Mouse (Mus musculus) layer of hippocampus, adult 9-10 months (tissue): ENCODE data around the gene Eapp.
"Not testable (repeated sequence)": the region's sequence is repeated elsewhere in the genome, so short reads cannot be mapped to it uniquely, and the experiment has no call there.

Source experiments
- DNase-seq: peaks from one replicate; pipeline ENCODE4 v3.0.0; 2022; ENCODE audit warnings: low spot score

The Eapp gene

GRCm38 (mm10) chr12:54676709-54677108 lies 19.0 kb downstream of the Eapp start:
- no peak for DNase-seq

DNA sequence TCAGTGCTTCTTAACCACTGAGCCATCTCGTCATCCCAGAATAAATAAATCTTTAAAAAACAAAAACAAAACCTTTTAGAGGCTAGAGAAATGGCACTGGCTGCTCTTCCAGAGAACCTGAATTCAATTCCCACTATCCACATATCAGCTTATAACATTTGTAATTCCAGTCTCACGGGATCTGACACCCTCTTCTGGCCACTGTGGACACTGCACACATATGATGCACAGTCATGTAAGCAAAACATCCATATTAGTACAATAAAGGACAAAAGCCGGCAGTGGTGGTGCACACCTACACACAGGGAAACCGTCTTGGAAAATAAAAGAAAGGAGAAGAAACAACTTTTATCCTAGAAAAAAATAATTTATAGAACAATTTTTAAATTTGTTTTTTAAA lies 20.3 kb downstream of the Eapp start:
- DNase-seq = no peak

DNA sequence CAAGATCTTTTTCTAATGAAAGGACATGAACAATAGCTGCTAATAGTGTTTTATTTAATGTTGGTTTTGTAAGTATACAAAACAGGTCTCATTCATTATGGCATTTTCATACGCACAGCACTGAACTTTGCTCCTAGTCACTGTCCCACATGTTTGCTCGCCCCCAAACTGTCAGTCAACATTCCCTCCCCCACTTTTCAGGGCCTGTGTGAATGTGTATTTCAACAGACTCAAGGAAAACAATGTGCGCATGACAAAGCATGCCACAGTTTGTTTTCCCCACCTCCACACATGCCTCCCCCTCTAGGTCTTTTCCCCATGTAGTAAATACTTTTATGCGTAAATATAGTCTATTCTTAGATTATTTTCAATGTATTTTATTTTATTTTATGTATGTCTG lies 24.4 kb downstream of the Eapp start:
- DNase-seq = no peak

- DNase-seq = no peak
These were observed 27.6 kb downstream of the Eapp start for GRCm38 (mm10) chr12:54668141-54668540.

DNA sequence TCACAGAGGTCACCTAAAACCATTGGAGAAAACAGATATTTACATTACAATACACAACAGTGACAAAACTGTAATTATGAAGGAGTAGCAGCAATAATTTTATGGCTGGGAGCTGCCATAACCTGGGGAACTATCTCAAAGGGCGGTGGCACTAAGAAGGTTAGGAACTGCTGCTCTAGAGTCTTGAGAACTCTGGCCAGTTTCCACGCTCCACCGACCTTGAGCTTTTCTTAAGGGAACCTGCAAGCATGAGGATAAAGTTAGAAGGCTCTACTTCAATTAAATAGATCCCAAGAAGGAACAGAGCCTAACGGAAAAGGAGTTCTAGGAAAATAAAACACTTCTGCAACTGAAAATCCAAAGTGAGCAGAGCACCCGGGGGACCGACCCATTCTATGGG lies 30.2 kb downstream of the Eapp start:
- DNase-seq = no peak

DNA sequence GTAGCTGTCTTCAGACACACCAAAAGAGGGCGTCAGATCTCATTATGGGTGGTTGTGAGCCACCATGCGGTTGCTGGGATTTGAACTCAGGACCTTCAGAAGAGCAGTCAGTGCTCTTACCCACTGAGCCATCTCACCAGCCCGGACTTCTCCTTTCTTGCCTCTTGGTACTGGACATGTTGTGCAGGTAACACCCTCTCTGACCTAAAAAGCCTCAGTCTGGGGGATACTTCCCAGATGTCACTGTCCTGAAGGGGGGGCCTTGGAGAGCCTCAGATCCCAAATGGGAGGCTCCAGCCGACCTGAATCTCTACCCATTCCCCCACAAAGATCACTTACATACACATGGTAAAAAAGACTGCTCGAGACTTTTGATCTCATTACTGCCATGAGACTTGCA lies 34.2 kb downstream of the Eapp start:
- not testable (repeated sequence) for DNase-seq

GRCm38 (mm10) chr12:54659901-54660300 lies 35.8 kb downstream of the Eapp start:
- no peak for DNase-seq

DNA sequence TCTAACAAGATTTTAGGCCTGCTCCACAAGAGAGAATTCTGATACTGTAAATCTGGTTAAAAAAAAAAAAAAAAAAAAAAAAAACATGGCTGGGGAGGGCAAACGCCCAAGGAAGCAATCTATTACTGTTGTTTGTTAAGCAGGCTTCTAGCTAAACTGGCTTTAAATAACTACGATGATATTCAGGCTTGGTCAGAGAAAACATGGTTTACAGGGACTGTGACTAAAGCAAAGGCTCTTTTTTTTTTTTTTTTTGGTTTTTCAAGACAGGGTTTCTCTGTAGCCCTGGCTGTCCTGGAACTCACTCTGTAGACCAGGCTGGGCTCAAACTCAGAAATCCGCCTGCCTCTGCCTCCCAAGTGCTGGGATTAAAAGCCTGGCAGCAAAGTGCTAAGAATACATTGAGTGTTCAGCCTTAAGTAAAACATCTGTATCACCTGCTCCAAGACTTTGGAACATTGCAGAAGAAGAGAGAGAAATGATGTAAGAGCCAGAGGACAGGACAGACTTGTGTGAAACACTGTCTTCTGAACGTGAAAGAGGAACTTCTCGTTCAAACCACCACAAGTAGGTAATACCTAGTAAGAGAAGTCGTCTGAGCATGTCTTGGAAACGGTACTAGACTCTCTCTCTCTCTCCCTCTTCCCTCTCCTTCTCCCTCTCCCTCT lies 37.1 kb downstream of the Eapp start:
- no peak for DNase-seq

- no peak for DNase-seq
These were observed 37.7 kb downstream of the Eapp start for GRCm38 (mm10) chr12:54657951-54658350.

DNA sequence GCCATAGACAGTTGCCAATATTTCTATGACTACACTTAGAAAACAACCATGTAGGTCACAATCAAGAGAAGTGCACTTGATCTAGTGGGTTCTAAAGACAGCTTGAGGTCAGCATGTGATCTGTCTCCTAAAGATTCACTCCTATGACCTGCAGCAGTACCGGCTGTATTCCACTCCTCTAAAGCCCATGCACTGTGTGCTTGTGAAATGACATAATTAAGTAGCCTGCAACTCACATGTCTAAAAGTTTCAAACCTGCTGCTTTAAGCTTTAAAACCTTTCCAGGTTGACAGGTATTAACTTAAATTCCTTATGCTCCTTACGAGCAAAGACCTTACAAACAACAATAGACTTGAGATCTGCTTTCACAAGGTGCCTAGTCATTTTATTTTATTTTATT lies 38.5 kb downstream of the Eapp start:
- no peak for DNase-seq

- peak; percentile 73 for DNase-seq
These were observed 39.1 kb downstream of the Eapp start, which contains the start of gene Sptssa for GRCm38 (mm10) chr12:54656396-54657171. TSS of gene Sptssa (minus strand) at chr12:54656573.

- no peak for DNase-seq
These were observed 39.7 kb downstream of the Eapp start for GRCm38 (mm10) chr12:54656039-54656395.

- no peak for DNase-seq
These were observed 40.2 kb downstream of the Eapp start for GRCm38 (mm10) chr12:54655292-54656038.

DNA sequence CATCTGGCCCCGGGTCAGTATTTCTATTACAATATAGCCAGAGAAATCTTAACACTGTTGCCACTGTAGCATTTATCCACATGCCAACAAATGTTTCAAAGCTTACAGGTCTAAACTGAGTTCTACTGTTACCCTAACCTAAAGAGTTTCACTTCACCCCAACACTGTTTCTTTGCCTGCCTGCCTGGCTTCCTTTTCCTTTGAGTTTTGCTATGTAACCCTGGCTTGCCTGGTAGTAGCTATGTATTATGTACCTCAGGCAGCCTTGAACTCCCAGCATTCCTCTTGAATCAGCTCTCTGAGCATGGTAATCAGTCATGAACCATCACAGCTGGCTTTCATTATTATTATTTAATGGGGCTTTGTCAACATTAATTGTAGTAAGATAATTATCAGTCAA lies 41.0 kb downstream of the Eapp start:
- DNase-seq = no peak

GRCm38 (mm10) chr12:54654141-54654540 lies 41.6 kb downstream of the Eapp start:
- DNase-seq = no peak

GRCm38 (mm10) chr12:54652346-54652745 lies 43.4 kb downstream of the Eapp start:
- DNase-seq = no peak

DNA sequence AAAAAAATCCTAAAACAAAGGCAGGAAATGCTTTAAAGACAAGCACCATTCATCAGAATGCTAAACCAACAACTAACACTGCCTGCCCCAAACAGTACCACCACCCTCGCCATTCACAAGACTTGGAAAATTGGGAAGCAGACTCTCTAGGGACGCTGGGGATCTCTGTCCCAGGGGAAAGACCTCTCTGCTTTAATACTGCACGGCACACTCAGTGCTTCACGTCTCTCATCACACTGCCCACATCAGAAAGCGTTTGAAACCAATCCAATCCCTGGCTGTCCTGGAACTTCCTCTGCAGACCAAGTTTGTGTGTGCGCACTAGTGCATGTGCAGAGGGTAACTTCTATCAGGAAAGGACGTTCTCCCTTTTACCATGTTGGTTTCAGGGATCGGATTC lies 43.9 kb downstream of the Eapp start:
- no peak for DNase-seq

- no peak for DNase-seq
These were observed 44.5 kb downstream of the Eapp start for GRCm38 (mm10) chr12:54651158-54651557.

DNA sequence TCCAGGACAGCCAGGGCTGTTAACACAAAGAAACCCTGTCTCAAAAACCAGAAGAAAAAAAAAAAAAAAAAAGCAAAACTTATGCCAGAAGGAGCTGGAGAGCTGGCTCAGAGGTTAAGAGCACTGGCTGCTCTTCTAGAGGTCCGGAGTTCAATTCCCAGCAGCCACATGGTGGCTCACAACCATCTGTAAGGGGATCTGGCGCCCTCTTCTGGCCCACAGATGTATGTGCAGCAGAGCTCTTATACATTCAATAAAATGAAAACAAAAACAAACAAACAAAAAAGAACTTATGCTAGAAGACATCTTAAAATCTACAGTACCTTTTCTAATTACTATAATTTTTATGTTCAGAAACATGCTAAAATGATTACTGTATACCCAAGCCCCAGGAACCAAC lies 50.8 kb downstream of the Eapp start:
- no peak for DNase-seq

DNA sequence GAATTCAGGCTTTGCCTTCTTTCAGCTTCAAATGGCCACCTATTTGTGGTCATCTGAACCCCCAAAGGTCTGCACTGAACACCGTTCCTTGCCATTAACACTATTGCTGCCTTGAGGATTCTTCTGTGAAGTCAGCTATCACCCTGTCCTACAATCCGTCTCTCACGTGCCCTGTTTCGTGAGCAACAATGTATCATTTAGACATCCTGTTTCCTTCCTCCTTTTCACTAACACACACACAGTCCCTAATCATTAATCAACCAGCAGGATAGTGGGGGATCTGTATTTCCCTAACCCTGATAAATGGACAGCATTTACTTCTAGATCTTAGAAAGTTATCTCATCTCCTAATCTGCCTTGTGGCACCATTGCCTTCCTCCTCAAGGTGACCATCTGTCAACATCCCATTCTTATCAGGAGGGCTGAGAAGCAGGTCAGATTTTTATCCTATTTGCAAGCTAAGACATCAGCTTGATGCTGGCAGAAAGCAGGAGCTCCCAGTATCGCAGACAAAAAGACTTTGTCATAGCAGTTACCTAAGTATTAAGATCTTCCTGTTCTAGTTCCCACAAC lies 52.3 kb downstream of the Eapp start:
- no peak for DNase-seq

- no peak for DNase-seq
These were observed 54.3 kb downstream of the Eapp start for GRCm38 (mm10) chr12:54641374-54641773.

DNA sequence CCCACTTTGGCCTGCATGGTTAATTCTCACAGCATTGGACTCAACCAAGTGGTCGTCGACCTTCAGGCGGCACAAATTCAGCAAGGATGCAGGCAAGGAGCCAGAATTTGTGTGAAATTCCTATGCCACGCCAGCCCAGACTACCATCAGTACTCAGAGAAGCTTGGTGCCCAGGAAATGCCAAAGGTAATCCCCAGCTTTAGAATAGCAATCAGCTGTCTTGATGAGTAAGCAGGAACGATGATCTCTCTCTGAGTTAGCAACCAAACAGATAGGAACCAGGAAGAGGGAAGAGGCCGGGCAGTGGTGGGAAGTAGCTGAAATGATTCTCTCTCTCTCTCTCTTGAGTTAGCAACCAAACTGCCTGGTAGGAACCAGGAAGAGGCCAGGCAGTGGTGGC lies 55.4 kb downstream of the Eapp start:
- DNase-seq = no peak

- DNase-seq = no peak
These were observed 58.7 kb downstream of the Eapp start for GRCm38 (mm10) chr12:54637033-54637432.
